Mouse (Mus musculus): ENCODE measurements around the gene Tpst1. TPM values are rescaled to one million over a fixed set of nuclear protein-coding genes. Genes with fewer than 3 reads are reported as not detected.

Tpst1 gene
- total RNA-seq, 2 experiments from 2014 or later = 46.4 to 48.2 TPM

DNA sequence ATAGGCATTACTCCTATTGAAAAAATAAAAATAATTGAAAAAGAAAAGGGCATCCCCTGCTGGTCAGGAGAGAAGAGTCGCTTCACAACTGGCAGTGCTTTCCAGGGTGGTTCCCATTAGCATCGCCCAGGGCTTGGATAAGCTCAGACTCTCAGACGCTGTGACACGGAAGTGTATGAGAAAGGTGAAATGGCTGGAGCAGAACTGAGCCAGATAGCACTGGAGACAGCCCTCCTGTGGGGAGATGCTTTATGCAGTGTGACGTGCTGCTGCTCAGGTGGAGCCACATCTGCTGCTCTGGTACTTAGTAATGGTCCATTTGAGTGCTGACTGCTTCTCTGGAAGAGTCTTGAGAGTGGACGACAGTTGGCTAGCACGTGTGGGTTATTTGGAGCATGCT is 107.2 kb downstream of the Tpst1 start:
- no peak for DNase-seq (ENCODE audit: extremely low spot score in 1 of 2, low spot score in 1 of 2)

DNA sequence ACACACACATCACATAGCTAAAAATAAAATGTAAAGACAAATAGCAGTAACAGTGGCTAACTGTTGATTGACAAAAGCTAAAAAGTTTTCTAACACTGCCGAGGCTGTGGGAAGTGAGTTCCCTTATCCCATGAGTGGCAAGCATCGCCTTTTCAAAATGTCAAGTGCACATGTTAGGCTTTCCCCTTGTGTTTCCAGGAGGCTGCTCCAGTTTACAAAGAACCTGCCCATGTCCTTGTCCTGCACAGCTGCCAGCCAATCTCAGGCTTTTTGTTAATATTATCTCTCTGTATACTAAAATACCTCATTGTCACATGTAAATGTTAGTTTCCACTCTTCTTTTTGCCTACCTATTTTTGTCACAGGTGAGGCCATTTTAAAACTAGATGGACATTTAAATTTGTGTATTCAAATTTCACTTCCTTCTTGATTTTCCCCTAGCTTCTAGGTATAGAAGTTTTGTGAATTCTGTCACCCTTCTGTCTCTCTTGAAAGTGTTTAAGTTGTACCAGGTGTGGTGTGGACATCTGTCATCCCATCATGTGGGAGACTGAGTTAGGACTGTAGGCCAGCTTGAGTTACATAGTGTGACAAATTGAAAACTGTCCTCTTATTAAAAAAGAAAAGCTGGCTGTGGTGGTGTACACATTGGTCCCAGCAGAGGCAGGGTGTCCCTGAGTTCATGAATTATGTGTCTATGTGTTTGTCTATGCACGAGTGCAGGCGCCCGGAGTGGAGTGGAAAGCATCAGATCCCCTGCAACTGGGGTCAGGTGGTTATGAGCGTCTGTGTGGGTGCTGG is 108.8 kb downstream of the Tpst1 start:
- DNase-seq (ENCODE audit: extremely low spot score in 1 of 2, low spot score in 1 of 2) = no peak

DNA sequence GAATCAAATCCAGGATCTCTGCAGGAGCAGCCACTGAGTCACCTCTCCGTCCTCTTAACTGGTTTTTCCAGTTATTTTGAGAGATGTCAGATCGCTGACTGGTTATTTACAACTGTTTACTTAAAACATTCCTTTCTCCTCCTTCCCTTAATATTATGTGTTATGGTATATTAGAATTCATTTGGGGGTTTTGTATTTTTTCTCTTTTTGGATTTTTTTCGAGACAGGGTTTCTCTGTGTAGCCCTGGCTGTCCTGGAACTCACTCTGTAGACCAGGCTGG is 109.4 kb downstream of the Tpst1 start:
- no peak for DNase-seq (ENCODE audit: extremely low spot score in 1 of 2, low spot score in 1 of 2)

DNA sequence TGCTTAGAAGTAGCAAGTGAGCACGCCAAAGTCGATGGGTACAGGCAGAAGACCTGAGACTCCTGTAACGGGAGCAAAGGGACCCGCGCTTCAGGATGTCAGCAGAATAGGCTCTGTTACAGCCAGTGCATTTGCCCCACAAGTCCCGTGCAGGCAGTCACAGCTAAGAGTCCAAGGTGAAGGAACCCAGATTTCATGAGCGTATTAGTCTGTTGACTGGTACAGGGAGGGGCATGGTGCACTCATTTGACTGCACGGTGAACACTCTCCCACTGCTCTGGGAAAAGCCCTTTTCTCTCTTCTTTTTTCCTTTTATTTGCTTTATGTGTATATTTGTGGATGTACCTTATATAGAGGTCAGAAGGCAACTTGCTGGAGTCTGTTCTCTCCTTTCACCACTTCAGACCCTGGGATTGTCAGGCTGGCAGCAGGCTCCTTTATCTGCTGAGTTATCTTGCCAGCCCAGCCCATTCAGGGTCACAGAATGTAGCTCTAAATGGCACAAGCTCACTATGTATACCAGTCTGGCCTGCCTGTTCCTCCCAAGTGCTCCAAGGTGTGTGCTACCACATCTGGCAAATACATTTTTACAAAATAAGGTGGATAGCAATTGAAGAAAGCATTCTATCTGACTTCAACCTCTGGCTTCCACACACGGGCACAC is 111.2 kb downstream of the Tpst1 start:
- DNase-seq (ENCODE audit: extremely low spot score in 1 of 2, low spot score in 1 of 2) = no peak

DNA sequence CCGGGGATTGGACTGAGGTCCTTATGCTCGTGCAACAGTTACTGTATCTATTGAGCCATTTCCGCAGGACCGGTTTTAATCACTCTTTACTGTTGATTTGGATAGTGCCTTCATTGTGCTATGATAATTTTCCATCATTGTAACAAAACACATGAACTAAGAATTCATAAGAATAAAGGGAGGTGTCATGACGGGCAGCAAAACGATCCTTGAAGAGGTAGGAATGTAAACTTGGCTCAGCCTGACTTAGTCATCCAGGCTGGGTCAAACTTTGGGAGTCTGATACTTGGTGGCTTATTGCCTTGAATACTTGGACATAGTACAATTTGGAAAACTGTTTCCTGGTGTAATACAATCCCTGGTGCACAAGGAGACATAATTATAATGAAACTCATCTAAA is 112.2 kb downstream of the Tpst1 start:
- no peak for DNase-seq (ENCODE audit: extremely low spot score in 1 of 2, low spot score in 1 of 2)

Other genes starting within 250 kb of the Tpst1 start
- gene Sumf2, start 226.3 kb upstream of the Tpst1 start, total RNA-seq (2021) = 10 to 100 TPM; 19.8 to 21.2 TPM
- 100 to 1,000 TPM; 407 to 478 TPM for gene Chchd2, start 185.9 kb upstream of the Tpst1 start, total RNA-seq (2021)
- gene Zbed5, start 177.6 kb upstream of the Tpst1 start, total RNA-seq (2021) = 1 to 10 TPM; 4.9 to 6.0 TPM
- 10 to 100 TPM; 19.3 to 25.6 TPM for gene Phkg1, start 174.8 kb upstream of the Tpst1 start, total RNA-seq (2021)
- gene Nupr1l, start 164.8 kb upstream of the Tpst1 start, total RNA-seq (2021) = 1 to 10 TPM; 1.7 to 3.5 TPM
- gene Vkorc1l1, start 131.4 kb upstream of the Tpst1 start, total RNA-seq (2021) = 10 to 100 TPM; 40.5 to 45.8 TPM
- 10 to 100 TPM; 10.4 to 12.6 TPM for gene Gusb, start 70.3 kb upstream of the Tpst1 start, total RNA-seq (2021)
- 10 to 100 TPM; 15.8 to 21.8 TPM for gene Asl, start 44.1 kb upstream of the Tpst1 start, total RNA-seq (2021)
- 10 to 100 TPM; 32.0 to 38.1 TPM for gene Crcp, start 44.0 kb upstream of the Tpst1 start, total RNA-seq (2021)
- 10 to 100 TPM; 12.9 to 13.1 TPM for gene Kctd7, start 71.5 kb downstream of the Tpst1 start, total RNA-seq (2021)
- 10 to 100 TPM; 45.3 to 48.0 TPM for gene Rabgef1, start 98.5 kb downstream of the Tpst1 start, total RNA-seq (2021)
- 10 to 100 TPM; 35.2 to 43.5 TPM for gene Tmem248, start 143.8 kb downstream of the Tpst1 start, total RNA-seq (2021)
- gene Sbds, start 182.2 kb downstream of the Tpst1 start, total RNA-seq (2021) = 10 to 100 TPM; 68.9 to 81.5 TPM
- 10 to 100 TPM; 14.4 to 18.6 TPM for gene Tyw1, start 182.3 kb downstream of the Tpst1 start, total RNA-seq (2021)